Mouse (Mus musculus): Measurements from ENCODE around the gene Taf3.

The Taf3 gene

DNA sequence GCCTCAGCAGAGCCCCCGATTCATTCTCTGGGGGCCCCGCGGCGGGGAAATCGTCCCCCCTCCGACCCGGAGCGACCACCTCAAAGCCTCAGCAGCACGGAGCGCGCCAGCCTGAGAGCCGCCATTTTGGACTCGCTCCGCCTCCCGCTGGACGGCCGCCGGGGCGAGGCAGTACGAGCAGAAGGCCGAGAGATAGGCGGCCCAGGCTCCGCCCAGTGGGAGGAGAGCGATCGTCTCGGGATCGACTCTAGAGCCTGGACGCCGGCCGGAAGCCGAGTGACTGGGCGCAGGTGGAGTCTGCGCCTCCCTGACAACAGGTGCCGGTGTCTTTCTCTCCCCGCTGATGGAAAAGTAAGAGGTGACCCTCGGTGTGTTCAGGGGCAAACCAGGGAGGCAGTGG is at the start of gene Taf3:
Gene Taf3 (minus strand): TSS at position 136 of the 400 bp plus-strand sequence.
- DNase-seq (ENCODE audit: low read depth, low spot score): peak; percentile 74

DNA sequence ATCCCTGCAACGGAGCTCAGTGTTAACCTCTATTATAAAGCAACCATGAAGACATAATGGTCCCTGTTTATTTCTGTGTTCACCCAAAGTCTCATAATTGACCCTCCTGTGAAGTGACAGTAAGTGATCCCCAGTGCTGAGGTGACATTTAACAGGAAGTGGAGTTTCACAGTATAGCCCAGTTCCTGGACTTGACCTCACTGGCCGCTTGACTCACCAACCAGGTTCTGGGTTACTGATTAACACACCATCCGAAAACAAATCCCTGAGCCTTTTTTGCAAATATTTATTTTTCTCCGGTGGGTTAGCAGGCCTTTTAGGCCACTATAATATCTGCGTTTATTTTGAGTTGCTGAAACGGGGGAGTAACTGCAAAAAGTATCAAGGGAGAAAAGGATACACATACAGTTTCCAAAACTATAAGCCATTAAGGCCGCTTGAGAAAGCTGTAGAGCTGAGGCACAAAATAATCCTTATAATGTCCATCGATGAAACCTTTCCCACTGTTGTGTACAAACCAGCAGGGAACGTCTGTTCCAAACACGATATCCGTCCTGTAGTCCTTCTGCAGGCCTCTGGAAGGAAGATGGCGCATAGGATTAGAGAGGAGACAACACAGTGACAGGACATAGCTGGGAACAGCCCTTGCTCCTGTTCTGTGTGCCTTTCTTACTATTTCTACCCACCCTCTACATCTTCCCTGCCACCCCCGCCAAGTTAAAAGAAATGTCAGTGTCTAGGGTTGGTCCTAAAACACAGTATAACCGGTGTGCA is 46.1 kb upstream of the Taf3 start:
- DNase-seq (ENCODE audit: low read depth, low spot score): no peak

DNA sequence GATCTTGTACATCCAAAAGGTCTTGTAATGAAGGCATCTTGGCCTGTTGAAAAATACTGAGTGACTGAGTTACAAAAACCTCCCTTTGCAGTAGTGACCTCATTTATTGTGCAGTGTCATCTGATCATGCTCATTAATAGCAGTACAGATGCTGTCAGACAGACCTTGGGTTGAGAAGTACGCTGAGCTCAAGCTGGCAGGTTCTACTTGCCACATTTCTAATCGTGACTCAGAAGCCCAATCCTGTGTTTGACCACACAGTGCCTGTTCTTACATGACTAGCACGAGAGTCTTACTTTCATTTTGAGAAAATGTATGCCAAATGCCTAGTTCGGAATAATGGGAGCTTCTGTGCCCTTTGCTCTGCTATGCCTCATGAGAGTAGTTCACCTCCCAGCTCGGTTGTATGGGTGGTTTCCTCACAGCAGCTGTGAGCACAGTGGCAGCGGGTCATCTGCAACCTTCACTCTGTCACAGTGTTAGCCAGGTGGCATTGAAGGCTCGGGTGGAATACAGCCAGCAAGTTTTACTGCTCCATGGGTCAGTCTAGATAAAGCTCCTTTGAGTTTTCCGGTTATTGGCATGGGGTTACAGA is 39.0 kb upstream of the Taf3 start:
- no peak for DNase-seq (ENCODE audit: low read depth, low spot score)

DNA sequence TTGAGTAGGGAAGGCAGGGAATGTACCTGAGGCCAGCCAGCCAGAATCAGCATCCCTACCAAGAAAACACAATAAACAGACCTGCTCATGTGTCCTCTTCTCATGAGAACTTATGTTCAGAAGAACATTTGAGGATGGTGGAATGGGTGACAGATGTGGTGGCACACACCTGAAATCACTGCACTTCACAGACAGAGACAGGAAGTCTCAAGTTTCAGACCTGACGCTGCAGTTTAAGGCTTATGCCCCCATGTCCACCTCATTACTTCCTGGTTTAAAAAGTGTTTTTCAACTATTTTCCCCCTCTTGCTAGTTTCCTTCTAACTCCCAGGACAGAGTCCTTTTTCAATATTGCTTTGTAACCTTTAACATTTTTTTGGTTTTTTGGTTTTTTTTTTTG is 34.3 kb upstream of the Taf3 start:
- no peak for DNase-seq (ENCODE audit: low read depth, low spot score)

DNA sequence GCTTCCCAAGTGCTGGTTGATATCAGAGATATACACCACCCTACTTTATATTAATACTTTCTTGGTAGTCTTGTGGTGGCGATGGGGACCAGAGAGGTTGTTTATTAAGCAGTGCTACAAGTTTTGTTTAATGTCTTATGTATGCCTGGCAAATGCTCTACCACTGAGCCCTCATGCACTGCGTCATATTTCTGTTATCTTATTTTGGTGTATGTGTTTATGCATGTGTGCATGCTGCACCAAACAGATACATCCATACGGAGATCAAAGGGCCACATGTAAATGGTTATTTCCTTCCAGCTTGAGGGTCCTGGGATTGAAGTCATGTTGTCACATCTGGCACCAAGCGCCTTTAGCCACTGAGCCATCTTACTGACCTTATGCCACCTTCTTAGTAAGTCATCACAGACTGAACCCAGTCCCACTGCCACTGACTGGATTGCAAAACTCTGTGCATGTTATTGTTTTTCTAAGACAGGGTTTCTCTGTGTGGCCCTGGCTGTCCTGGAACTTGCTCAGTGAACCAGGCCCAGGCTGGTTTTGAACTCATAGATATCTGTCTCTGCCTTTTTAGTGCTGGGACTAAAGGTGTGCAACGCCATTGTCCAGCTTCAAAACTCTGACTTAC is 33.2 kb upstream of the Taf3 start:
- no peak for DNase-seq (ENCODE audit: low read depth, low spot score)

DNA sequence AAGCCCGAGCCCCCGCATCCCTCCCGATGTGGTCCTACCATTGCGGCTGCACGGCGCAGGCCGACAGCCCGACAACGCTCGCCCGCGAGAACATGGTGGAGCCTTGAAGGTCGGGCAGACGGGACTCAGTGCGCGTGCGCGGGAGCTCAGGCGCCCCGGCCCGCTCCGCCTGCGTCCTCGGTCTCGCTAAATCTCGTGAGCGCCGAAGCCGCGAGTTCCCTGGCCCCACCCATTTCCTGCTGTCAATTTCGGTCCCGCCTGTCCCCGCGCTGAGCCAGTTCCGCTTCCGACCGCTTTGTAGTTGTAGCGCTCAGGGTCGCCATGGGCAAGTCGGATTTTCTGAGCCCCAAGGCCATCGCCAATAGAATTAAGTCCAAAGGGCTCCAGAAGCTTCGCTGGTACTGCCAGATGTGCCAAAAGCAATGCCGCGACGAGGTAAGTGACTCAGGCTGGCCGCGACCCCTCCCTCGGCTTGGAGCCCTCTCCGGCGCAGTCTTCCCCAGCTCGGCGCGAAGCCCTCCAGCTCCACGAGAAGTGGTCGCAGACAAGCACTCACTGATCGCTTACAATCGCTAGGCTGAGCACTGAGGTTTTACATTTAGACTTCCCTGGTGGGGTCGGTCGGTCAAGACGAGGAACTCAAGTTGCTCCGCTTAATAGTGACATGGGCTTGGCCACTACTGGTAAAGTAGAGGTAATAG is 32.1 kb upstream of the Taf3 start, which contains the start of the genes Atp5c1 and Kin:
Gene Atp5c1 (minus strand): TSS at position 201 of the 701 bp plus-strand sequence.
Gene Kin (plus strand): TSS at position 284 of the 701 bp plus-strand sequence.
- peak; percentile 91 for DNase-seq (ENCODE audit: low read depth, low spot score)

DNA sequence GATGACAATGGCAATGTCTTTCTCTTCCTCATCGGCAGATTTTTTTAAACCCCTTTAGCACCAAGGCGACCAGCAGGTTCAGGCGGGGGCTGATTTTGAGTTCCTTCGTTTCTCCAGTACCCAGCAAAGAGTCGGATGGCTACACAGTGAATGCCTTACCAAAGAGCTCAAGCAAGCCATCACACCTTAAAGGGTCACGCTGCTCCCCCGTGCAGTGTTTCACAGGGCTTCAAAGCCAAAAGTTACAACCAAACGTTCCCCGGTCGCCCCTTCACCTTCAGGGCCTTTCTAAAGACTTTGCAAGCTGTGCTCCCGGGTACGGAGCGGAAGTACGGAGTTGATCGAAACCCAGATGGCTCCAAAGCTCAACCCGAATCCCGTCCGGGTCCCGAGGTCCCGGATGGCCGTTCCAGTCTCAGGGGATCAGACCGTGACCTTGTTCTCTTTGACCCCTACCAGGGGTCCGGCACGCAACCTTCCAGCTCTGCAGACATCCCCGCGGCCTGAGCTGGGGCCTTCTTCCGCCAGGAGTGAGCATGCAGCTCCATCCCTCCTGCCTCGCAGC is 31.4 kb upstream of the Taf3 start:
- peak; percentile 33 for DNase-seq (ENCODE audit: low read depth, low spot score)

DNA sequence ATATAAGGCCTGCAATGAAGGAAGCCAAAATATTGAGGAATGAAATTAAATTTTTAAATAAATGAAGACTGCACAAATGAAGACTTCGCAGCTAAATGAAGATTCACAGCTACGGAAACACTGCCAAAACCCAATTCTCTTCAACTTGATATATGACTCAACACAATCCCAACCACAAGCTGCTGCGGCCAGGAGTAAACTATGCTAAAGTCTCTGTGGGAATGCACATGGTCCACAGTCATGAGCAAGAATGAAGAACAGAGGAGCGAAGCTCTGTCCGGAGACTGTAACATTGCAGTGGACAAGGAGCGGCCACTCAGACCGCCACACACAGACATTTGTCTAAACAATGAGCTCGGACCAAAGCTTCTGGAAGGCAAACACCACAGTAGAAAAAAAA is 28.3 kb upstream of the Taf3 start:
- DNase-seq (ENCODE audit: low read depth, low spot score): no peak

DNA sequence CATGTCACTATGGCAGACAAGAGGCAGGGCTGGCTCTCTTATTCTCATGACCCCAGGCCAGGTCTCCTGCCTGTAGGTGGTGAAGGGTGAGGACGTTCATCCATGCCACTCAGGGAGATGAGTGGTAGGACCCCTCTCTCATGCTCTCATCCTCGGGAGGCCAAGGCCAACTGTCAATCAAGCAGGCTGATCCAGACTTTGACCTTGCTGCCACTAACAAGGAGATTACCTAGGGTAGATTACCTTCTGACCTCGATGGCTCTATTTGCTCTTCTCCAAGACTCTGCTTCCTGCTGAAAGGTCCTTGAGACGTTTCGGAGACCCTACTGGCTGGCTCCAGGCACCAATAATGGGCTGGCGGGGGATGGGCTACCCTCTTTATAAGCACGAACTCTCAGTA is 26.1 kb upstream of the Taf3 start:
- DNase-seq (ENCODE audit: low read depth, low spot score): no peak

DNA sequence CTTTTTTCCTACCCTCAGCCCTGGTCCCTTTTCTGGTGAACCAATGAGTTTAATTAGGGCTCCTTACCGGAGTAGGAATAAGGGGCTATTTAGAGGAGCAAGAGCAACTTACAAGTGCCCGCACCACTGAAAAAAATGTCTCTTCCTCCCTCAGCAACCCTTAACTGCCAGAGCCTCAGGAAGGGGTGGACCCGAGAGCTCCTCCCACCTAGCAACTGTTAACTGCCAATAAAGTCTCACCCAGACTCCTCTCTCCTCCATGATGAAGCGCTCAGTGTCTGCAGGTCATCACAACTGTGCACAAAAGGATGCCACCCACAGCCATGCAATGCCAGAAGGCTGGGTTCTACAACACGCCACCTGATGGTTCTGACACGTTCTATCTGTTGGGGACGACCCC is 23.4 kb upstream of the Taf3 start:
- no peak for DNase-seq (ENCODE audit: low read depth, low spot score)

DNA sequence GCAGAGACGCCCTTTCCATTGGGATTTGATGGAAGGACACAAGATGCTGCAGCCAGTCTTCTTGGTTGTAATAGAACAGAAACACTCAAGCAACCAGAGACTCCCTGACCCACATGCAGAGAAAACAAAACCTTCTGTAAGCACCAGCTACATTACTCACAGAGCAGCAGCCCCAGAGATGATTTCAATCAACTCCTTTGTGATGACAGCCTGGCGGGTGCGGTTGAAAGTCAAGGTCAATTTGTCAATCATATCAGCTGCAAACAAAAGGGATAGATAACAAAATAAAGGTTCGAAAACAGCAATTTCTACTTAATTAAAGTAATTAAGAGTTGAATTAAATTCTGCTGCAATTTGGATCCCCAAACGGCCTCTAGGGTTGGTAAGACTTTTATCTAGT is 10.4 kb upstream of the Taf3 start:
- DNase-seq (ENCODE audit: low read depth, low spot score): no peak

DNA sequence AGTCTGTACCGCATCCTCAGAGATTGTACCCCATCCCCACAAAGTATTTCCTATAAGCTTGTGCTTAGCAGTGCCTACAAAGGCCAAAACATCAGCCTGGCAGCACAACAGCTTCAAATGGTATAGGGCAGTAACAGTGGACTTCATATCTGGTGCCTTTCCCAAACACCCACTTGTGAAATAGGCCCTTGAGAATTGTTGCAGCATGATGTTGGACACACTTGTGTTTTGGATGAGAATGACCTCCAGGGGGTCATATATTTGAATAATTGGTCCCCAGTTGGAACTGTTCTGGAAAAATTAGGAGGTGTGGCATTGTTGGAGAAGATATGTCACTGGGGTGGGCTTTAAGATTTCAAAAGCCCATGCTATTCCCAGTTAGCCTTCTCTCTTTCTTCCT is 3.6 kb upstream of the Taf3 start:
- no peak for DNase-seq (ENCODE audit: low read depth, low spot score)

DNA sequence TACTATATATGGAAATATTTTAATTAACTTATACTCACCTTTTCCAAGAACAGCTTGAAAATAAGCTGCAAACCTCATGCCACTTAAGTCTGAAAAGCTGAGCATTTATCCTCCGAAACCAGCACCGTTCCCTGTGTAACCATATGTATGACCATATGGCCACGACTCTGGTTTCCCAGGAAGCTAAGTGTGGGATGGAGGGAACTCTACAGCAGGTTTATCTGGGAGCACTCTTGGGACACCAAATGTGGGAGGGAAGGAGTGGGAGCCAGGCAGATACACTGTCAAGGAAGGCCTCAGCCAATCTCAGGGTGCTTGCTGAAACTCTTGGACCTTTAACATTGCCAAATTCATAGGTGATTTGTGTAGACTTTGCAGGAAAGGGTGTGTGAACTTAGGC is 2.5 kb upstream of the Taf3 start:
- no peak for DNase-seq (ENCODE audit: low read depth, low spot score)

DNA sequence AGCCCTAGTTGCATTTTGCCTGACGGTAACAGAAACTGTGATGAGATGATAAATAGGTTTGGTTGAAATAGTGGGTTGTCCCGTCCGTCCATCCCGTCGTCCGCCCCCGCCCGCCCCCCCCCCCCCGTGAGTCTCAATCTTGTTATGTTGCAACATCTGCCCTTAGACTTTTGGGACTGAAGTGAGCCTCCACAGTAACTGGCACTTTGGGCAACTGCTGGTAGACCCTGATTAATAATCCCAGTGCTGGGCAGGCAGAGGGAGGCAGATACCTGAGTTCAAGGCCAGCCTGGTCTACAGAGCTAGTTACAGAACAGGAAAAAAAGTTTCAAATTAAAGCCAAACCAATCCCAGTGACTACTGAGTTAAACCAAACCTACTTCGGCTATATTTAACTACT is 1.1 kb upstream of the Taf3 start:
- DNase-seq (ENCODE audit: low read depth, low spot score): no peak

DNA sequence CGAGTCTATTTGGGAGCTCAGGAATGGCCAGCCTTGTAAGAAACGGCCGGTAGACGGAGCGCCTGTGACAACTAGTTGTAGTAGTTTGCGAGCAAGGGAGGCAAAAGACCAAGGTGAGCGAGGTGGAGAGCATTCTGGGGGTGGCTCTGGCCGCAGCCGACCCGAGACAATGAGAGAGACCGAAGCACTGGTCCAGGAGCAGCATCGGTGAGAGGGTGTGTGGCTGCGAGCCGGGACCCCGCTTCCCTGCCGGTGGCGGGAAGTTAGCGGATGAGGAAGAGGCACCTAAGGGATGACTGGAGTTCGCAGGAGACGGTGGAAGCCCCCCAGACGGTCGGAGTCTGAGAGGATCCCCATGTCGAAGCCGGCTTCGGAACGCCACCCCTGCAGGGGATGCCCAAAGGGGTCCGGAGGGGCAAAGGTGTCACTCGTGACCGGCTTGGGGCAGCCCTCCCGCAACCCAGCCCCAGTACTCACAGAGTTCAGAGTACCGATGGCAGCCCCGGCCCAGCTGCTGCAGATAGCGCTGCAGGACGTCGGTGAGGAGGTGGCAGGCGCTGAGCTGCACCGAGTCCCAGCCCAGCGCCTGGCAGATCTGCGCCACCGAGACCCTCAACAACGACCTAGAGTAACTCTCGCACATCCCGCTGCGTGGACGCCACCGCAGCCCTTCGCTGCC is 499 bp downstream of the Taf3 start:
- no peak for DNase-seq (ENCODE audit: low read depth, low spot score)

DNA sequence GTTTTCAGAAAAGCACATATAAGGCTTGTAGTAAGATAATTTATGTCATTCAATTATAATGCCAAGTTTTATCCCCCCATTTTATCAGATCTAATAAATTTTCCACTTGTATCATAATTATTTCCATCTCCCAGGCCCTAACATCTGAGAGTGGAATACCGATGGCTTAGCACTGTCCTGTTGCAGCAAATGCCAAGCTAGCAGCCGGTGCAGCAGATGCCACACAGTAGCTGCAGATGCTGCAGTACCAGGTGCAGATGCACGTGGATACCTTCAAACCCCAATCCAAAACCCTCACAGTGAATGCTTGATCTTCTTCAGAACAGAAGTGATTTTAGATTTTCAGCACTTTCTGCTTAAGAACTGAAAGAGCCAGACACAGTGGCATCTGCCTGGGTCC is 13.4 kb downstream of the Taf3 start:
- no peak for DNase-seq (ENCODE audit: low read depth, low spot score)

DNA sequence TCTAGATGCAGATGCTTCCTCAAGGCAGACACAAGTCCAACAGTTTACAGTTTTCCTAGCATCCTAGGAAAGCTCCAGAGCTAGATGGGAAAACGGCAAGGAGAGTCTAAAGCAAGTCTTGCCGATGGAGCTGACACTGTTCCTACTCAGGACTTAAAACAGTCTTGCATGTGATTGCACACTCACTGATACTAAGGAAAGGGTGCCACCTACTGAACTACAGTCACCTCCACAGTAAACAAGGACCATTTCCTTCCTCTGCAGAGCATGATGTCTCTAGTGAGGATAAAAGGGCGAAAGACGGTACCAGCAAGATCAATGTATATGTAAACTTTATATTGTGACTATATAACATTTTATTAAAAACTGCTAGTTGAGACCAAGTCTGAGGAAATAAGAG is 14.7 kb downstream of the Taf3 start:
- no peak for DNase-seq (ENCODE audit: low read depth, low spot score)

DNA sequence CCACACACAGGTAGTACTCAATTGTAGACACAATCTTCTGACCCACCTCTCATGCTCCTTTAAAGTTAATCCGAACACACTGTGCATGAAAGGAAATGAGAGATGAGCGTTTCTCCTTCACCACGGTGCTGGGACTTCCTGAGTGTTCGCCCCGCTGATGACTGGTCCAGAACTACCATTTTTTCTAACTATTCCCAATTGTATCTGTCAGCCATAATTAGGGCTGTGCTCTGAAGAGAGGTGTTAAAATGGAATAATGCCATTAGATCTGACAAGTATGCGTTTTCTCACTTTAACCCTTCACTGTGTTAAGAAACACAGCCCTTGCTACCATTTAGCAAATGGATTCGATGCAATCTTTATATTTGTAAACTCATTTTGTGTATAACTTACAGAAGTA is 18.6 kb downstream of the Taf3 start:
- no peak for DNase-seq (ENCODE audit: low read depth, low spot score)

DNA sequence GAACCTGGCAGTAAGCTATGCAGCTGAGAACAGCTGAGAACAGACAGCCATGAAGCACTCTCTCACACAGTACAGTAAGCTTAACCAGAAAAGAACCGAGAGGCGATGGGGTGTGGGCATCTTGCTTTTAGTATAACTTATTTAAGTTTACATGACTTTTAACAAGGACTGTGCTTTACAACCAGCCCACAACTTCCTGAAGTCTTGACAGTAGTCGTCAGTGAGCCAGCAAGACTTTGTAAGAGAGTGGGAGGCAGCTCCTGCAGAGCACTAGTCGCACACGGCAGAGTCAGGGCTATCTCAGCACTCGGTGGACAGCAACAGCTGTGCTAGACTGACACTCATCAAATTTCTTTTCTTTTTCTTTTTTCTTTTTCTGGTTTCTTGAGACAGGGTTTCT is 24.1 kb downstream of the Taf3 start:
- no peak for DNase-seq (ENCODE audit: low read depth, low spot score)

DNA sequence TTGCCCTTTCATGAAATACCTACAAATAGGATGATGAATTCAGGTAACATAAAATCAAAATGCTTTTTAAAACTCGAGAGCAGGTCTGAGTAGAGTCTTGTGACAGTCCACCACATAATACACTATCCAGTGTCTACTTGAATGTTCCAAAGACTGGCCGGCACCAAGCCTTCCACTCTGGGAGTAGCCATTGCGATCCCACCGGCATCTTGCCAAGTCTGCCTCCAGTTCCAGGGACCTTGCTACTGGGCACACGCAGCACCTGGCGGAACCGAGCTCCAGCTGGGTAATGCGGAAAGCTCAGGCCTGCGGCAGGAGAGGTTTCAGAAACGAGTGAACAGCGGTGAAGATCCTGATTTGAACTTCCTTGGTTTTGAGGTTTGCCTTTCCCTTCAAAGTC is 27.1 kb downstream of the Taf3 start:
- DNase-seq (ENCODE audit: low read depth, low spot score): no peak

DNA sequence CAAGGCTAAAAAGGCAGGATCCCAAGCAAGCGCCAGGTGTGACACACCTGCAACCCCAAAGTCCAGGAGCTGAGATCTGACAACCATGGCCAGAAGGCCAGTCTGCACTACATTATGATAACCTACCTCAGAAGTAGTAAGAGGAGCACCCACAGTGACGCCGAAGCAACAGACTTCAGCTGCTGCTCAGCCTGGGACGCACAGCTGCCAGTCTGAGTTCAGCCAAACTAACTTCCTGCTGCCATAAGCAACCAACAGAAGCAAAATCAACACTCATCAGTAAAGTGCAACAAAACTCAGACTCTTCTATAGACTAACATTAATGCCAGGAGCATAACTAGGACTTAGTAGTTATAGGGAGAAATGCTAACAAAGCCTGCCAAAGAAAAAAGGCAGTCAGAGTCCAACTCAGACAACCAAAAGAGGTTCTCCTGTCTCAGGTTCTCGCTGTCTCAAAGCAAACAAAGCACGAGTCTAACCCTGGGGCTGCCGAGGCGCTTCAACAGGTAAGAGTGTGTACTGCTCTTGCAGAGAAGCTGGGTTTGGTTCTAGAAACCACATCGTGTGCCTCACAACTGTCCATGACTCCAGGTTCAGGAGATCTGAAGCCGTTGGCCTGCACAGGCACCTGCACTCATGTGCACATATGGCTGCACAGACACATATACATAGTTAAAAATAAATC is 33.3 kb downstream of the Taf3 start:
- no peak for DNase-seq (ENCODE audit: low read depth, low spot score)

Measured in retina, adult 2 months (tissue).